Mouse (Mus musculus): ENCODE measurements around the gene Anxa6. TPM values are rescaled to one million over a fixed set of nuclear protein-coding genes. Genes with fewer than 3 reads are reported as not detected.

The Anxa6 gene
- total RNA-seq, 2 experiments from 2014 or later: 95.8 to 96.4 TPM

GRCm38 (mm10) chr11:55028509-55028908, 4.7 kb downstream of the Anxa6 start:
- no peak for DNase-seq

DNA sequence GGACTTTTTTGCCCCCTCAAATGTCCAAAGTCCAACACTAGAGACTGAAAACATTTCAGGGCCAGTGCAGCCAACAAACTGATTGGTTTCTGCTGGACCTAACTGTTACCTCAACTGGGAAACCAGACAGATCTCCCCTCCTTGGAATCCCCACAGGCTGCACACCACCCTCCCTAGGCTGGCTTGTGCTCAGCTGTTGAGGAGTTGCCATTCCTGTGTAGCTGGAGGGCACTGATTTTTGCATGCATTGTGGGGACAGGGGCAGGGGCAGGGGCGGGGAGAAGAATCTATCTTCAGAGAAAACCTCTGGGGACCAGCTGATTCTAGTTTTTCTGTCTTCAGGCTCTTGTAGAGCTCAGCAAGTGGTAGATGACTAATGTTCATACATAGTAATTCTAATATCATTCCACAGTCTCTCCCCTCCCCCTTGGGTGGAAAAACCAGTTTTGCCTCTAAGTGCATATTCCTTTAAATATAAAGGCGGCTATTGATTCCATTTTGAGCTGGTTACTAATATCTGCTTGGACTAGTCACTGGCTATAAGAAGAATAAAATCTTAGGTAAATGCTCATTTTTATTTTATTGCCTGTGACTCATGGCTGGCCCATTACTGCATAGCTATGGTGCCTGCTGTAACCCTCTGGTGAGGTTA, 5.9 kb downstream of the Anxa6 start:
- no peak for DNase-seq

GRCm38 (mm10) chr11:55025896-55026295, 7.3 kb downstream of the Anxa6 start:
- DNase-seq: peak in 1 of 2 experiments; percentile 50

GRCm38 (mm10) chr11:55023583-55023982, 9.7 kb downstream of the Anxa6 start:
- no peak for DNase-seq

- DNase-seq: peak; percentile 62 to 73
These were observed 10.1 kb downstream of the Anxa6 start for GRCm38 (mm10) chr11:55023049-55023564.

GRCm38 (mm10) chr11:55022508-55022907, 10.7 kb downstream of the Anxa6 start:
- DNase-seq: no peak

GRCm38 (mm10) chr11:55021859-55022258, 11.4 kb downstream of the Anxa6 start:
- DNase-seq: no peak

DNA sequence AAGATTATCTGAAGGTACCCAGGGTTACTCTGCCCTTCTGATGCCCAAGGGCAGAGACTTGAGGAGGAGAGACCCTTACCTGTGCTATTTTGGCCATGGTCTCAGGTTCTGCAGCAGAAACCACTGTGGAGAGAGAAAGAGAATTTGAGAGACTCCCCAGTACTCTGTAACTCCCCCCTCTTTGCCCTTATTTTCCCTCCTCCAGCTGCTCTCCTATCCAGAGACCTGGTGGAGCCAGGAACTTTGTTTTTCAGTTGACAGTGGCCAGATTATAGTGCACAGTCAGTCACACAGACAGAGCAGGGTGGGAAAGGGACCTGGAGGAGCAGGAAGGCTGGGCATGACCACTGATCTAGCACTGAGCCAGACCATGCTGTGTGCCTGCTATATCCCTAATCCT, 11.8 kb downstream of the Anxa6 start:
- DNase-seq: no peak

- no peak for DNase-seq
These were observed 13.5 kb downstream of the Anxa6 start for GRCm38 (mm10) chr11:55019711-55020110.

DNA sequence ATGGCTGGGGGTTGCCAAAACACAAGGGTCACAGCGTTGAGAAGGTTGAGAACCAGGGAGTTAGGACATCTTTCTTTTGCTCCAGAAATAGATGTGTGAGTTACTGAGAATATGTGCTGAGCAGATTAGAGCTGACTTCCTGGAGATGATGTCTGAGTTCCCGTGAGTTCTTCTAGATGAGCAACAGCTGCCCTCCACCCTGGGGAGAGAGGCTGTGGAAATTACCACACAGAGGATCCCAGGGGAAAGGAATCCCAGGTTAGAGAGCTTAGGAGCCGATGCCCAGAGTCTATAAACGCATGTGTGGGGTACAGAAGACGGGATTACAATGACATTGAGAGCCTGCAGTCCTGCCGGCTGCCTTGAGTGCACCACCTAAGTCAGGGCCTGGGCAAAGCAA, 15.2 kb downstream of the Anxa6 start:
- no peak for DNase-seq

- no peak for DNase-seq
These were observed 16.0 kb downstream of the Anxa6 start for GRCm38 (mm10) chr11:55017201-55017600.

DNA sequence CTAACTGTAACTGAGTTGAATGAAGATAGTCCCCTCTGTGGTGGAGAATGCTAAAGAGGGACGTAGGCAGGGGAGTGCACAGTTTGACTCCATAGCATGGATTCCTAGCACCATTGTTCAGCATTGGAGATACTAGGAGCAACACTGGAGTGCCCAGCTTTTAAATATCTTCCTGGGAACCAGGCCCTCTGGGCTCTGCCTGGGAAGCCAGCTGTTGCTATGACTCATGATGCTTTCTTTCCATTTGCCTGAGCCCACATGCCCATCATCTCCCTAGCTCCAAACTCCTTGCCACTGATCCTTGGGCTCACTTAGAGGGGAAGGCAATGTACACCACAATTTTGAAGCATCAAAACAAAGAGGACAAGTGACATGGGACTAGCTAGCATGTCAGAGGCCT, 16.5 kb downstream of the Anxa6 start:
- no peak for DNase-seq

DNA sequence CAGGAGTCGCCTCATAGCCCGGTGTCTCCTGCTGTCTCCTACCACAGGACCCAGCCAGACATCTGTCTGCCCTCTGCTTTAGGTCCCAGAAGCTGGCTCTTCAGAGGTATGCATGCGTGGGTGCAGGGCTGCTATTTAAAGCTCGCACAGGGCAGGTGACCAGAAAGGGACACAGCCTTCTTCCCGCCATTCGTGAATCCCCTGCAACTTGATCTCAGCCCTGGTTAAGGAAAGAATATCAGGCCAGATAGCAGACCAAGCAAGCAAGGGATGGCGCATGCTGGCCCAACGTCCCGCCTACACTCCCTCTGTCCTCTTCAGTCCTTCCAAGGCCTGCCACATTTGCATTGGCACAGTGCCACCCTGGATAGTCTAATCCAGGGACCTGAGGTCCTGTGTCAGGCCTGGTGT, 17.4 kb downstream of the Anxa6 start:
- DNase-seq: peak in 1 of 2 experiments; percentile 36

- peak in 1 of 2 experiments; percentile 35 for DNase-seq
These were observed 18.0 kb downstream of the Anxa6 start for GRCm38 (mm10) chr11:55015264-55015663.

GRCm38 (mm10) chr11:55013802-55014201, 19.4 kb downstream of the Anxa6 start:
- no peak for DNase-seq

DNA sequence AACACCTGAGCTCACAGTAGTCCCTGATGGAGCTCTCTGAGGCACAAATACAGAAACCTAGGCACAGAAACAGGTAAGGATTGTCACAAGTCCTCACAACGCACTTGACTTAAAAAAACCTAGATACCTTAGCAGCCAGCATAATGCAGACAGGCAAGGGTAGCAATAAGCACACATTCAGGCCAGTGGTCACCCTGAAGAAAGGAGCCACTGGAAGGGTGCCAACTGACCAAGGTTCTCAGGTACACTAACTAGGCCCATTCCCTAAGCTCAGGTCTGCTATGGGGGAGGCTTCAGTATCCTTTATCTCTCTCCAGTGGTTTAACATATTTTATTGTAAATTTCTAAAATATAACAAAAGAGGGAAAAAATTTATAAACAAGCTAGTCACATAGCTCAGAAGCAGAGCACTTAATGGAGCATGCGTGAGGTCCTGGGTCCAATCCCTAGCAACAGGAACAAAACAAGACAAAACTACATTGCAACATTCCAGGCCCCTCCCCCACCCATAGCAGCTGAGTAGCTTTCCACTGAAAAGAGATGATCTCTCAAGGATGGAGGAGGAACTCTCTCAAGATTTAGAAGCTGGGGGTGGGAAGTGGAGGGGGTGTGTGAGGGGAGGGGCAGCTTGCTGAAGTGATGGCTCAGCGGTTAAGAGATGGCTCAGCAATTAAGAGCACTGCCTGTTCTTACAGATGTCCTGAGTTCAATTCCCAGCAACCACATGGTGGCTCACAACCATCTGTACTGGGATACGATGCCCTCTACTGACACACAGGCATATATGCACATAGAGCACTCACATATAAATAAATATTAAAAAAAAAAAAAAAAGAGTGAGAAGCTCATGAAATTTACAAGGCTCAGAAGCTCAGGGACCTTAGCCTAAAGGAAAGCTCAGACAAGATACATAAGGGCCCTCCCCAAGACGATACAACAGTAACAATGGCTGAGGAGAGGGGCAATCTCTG, 20.4 kb downstream of the Anxa6 start:
- DNase-seq: no peak

- DNase-seq: no peak
These were observed 21.8 kb downstream of the Anxa6 start for GRCm38 (mm10) chr11:55011440-55011839.

DNA sequence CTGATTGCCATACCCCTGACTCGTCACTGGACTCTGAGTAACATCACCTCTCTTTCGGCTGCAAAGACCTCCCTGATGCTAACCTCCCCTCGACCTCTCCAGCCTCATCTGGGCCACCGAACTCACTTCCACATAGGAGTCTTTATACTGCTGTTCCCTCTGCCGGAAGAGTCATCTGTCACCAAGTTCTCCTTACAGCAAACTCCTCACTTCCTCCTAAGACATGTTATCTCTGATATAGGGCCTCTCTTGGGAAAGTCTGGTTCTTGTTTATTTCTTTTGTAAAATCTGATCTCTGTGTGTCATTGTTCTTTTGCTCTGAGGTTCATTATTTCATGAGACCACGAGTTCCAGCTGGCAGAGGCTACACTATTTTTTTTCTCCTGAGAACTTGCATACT, 25.0 kb downstream of the Anxa6 start:
- no peak for DNase-seq

DNA sequence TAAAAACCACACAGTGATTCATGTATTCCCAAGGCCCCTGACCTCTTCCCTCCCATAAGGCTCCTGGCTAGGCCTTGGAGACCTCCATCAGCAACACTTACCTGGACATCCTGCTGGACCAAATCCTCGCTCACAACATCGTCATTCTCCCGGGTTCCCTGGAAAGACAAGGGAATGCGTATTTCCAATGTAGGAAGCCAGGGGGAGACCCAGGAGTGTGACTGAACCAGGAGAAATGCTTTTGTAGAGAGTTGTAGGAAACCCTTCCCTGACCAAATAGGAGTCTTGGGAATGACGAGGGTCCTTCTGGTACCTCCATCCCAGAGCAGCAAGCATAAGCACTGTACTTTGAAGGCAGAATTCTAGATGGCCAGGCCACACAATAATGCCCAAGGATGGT, 27.6 kb downstream of the Anxa6 start:
- DNase-seq: no peak

DNA sequence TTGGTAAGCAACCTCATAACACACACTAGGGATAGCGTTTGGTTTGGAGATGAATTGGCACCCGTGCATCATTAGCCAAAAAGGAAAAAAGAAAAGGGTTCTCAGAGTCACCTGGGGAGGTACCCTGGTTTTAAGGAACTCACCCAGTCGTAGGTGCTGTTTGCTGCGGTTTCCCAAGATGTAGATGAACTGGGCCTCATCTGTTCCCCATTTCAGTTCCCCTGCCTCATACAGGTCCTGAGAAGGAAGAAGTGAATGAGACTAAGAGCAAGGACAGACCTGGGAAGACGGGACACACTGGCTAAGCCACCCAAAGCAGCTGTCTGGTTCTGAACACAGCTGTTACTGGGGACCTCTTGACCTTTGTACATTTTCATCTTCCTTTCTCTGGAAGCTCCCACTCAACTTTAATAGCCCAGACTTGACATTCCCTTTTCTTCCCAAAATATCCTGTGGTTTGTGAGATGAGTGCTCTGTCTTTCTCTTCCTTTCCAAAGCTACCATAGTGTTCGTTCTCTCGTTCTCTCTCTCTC, 28.2 kb downstream of the Anxa6 start:
- no peak for DNase-seq

- no peak for DNase-seq
These were observed 34.5 kb downstream of the Anxa6 start for GRCm38 (mm10) chr11:54998708-54999107.

GRCm38 (mm10) chr11:54998284-54998683, 35.0 kb downstream of the Anxa6 start:
- peak; percentile 41 to 57 for DNase-seq

DNA sequence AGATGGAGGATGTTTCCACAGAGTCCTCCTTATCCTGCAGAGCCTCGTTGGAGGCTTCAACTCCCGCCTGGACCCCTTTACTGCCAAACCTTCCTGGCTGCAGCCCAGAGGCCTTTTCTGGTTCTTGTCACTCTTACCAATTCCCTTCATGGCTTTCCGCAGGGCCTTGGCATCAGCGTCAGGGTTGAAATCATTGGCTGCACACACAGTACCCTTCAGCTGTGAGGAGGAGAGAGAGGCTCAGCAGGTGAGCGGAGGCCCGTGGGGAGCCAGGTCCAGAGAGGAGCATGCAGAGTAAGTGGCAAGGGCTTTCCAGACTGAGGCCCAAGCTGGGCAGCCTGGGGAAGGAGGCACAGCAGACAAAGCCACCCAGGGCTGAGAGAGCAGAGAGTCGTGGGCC, 37.1 kb downstream of the Anxa6 start:
- DNase-seq: no peak
